8 mouse cellular contexts compared by ENCODE assay signal in genomic region chr4:95082481-95083088, GRCm38 (mm10). TPM values are rescaled to one million over a fixed set of nuclear protein-coding genes. Genes with fewer than 3 reads are reported as not detected.
DNase-seq lines count a peak whose midpoint lies in the region; ATAC-seq and TF ChIP-seq lines count a peak whose summit lies in the region.

No protein-coding gene starts in this region.

- peak; percentile 69 for ATAC-seq in intestine, embryonic 15.5 days

- DNase-seq in NIH3T3 (ENCODE audit: low read depth): peak; percentile 94
- DNase-seq in brain, embryonic 14.5 days (ENCODE audit: low read depth): peak; percentile 83
- DNase-seq in gastrocnemius, adult 8-10 months (ENCODE audit: low spot score in 2 of 2): peak; percentile 29 to 39
- peak; percentile 80 for DNase-seq in lung, postnatal 14 days
- DNase-seq in right cerebral cortex, adult 18-20 months: no peak
- no peak for DNase-seq in spleen, adult 18-20 months
- DNase-seq in frontal cortex, postnatal 25 days (ENCODE audit: low spot score in 2 of 2): no peak

- no peaks in the 10 kb centered on the region for H3K9me3 ChIP-seq in intestine, embryonic 15.5 days

- 48% methylated on average over 4 of the region's 4 CpGs for WGBS in intestine, embryonic 15.5 days

- no peak overlapping the region for H3K4me2 ChIP-seq in intestine, embryonic 15.5 days (replicated peaks)

- H3K27me3 ChIP-seq in intestine, embryonic 15.5 days (replicated peaks): no peaks in the 10 kb centered on the region

- no peak for TF ChIP-seq CTCF in brain, embryonic 14.5 days (IDR thresholded peaks at IDR 0.05; ENCODE audit: borderline replicate concordance, extremely low read depth, insufficient read depth, insufficient read length)

- TF ChIP-seq POLR2A in brain, embryonic 14.5 days (IDR thresholded peaks at IDR 0.05; ENCODE audit: borderline replicate concordance, extremely low read depth, insufficient read depth, insufficient read length, poor library complexity, severe bottlenecking): no peak

- H3K9ac ChIP-seq in intestine, embryonic 15.5 days: no peak overlapping the region

- no peaks in the 10 kb centered on the region for H3K36me3 ChIP-seq in intestine, embryonic 15.5 days

- no peak overlapping the region for H3K4me3 ChIP-seq in intestine, embryonic 15.5 days (replicated peaks)

- H3K4me1 ChIP-seq in intestine, embryonic 15.5 days (replicated peaks): peaks cover 11% of the 10 kb centered on the region

- peak overlapping the region; percentile 66 for H3K27ac ChIP-seq in intestine, embryonic 15.5 days

RNA-seq across cellular contexts. Expression of gene Jun, which starts 30.6 kb away (rescaled TPM):
- 43.3 and 53.1 TPM in 2 replicates for polyA plus RNA-seq in brain, embryonic 14.5 days (2012; rRNA removed)
- total RNA-seq in gastrocnemius, adult 8-10 months (2022): 10 to 100 TPM; 43.7 to 85.1 (median 58.2) TPM
- polyA plus RNA-seq in intestine, embryonic 15.5 days (2015; fragmentation: Nextera tagmentation; extraction: Ambion mirVana): 83.6 and 88.6 TPM in 2 replicates

Comparison
In these comparisons a context has a peak if more than half of its experiments do, and no peak if none do; other contexts are left out.
1. DNase-seq: peak in NIH3T3 (single experiment), brain, embryonic 14.5 days (single experiment), gastrocnemius, adult 8-10 months (2 of 2) and lung, postnatal 14 days (single experiment); none in right cerebral cortex, adult 18-20 months (single experiment), spleen, adult 18-20 months (0 of 2) and frontal cortex, postnatal 25 days (0 of 2).